Mouse (Mus musculus) cerebellum, adult 18-20 months (tissue): ENCODE measurements around the gene Tmem11.

Source experiments
- DNase-seq, 2 experiments: peaks; one replicate each; pipeline ENCODE4 v3.0.0; 2021

Tmem11 gene

DNA sequence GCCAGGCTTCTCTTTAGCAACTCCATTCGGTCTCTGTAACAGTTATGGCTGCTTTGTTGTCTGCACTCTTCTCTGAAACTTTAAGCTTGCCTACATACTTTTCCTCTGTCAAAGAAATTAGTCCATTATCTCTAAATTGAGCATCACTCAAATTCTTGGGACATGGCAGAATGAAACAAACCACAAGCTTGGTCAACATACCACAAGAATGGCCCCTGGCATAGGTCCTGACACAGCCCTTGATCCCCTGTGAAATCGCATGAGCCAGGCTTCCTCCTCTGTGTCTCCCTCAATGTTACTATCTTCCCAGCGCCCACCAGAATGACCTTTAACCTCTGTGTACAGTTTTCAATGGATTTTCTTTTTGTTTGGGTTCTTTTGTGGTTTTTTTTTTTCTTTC lies 3.3 kb upstream of the Tmem11 start:
- no peak for DNase-seq

DNA sequence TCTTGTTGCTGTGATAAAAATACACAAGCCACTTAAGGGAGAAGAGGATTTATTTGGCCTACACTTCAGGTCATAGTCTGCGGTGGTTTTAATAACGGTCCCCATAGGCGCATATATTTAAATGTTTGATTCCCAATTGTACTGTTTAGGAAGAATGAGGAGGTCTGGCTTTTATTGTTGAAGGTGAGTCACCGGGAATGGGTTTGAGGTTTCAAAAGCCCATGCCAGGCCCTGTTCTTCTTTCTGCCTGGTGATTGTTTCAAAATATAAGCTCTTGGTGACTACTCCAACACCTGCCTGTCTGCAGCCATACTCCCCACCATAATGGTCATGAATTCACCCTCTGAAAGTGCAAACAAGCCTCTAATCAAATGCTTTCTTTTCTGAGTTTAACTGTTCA lies 1.5 kb upstream of the Tmem11 start:
- DNase-seq, result no peak

DNA sequence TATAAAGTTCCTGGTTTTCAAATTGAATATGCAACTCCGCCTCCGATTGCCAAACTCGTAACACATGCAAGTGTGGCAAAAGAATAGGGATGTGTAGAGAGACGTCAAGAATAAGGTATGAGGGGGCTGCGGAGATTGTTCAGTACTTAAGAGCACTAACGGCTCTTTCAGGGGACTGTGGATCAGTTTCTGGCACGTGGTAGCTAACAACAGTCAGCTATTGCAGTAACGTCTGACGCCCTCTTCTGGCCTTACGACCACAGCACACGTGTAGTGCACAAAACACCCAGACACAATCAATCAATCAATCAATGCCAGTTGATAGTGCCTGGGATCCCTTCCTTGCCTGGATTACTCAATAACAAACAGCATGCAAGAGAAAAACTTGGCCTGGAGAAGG lies 351 bp upstream of the Tmem11 start:
- DNase-seq, result peak; percentile 52 to 56

DNA sequence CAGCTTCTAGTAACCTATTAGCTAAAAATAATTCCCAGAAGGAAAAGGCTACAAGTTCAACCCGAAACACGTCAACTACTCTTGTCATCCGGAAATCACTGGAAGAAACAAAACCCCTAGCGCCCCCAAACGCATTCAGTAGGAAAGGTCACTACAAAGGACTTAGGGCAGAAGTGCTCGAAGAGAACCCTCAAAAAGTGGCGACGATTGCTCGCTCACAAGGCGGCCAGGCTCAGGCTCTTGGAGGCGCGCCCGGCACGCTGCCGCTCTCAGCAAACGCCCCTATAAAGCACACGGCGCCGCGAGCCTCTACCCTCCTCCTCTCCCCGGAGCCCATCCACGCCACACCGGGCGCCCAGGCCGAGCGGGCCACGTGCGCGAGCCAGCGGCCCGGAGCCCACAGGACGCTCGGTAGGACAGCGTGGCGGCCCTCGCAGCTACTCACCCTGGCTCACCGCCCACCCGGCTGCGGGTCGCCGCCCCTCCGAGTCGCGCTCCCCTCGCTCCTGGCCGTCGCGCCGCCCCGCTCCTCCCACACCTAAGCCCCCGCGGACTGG lies 938 bp downstream of the Tmem11 start:
- peak in 1 of 2 experiments; percentile 56 for DNase-seq

DNA sequence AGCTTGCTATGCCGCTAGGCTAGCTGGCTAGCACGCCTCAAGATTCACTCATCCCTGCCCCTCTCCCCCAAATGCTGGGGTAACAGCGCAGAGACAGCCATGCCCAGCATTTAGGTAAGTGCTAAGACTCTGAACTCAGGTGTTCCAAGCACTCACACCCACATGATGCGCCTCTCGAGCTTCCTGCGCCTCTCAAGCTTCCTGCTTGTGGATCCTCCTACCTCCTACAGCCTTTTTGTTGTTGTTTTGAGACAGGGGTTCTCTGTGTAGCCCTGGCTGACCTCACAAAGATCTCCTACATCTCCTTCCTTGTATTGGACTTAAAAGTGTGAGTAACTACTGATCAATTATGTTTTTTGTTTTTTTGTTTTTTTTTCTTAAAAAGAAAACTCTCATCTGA lies 6.0 kb downstream of the Tmem11 start:
- no peak for DNase-seq

DNA sequence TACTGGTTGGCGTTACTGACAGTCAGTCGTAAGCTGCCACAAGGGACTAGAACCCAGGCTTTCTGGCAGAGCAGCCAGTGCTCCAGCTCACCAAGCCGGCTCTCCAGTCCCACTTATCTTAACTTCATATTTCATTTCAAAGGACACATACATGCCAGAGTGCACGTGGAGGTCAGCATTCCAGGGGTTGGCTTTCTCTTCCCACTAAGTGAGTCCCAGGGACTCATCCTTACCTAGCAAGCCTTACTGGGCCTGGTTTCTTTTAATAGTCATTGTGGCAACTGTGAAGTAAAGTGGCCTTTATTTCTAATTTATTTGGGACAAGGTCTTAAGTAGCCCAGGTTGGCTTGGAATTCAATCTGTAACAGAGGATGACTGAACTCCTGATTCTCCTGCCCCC lies 7.7 kb downstream of the Tmem11 start:
- DNase-seq, result no peak

DNA sequence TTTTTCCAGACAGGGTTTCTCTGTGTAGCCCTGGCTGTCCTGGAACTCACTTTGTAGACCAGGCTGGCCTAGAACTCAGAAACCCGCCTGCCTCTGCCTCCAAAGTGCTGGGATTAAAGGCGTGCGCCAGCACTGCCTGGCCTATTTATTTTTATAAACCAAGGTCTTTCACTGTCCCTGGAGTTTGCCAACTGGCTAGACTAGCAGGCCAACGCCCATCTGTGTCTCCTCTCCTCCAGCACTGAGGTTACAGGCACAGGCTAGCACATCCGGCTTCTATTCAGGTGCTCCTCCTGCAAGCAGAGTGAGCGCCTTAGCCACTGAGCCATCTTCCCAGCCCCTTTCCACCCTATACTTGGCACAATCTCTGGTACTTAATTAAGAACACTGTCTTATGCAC lies 9.6 kb downstream of the Tmem11 start:
- peak in 1 of 2 experiments; percentile 14 for DNase-seq

DNA sequence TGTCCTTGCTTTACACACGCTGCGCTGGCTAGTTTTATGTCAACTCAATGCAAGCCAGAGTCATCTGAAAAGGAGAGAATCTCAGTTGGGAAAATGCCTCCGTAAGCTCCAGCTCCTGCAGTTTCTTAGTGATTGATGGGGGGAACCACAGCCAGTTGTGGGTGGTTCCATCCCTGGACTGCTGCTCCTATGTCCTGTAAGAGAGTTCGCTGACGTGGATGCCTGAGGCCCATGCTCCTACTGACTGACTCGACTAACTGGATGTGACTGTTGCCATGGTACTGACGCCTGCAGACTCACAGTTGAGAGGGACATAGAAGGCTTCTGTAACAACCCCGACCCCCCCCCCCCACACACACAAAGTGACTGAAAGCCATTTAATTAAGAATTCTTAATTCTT lies 11.2 kb downstream of the Tmem11 start:
- DNase-seq, result no peak

DNA sequence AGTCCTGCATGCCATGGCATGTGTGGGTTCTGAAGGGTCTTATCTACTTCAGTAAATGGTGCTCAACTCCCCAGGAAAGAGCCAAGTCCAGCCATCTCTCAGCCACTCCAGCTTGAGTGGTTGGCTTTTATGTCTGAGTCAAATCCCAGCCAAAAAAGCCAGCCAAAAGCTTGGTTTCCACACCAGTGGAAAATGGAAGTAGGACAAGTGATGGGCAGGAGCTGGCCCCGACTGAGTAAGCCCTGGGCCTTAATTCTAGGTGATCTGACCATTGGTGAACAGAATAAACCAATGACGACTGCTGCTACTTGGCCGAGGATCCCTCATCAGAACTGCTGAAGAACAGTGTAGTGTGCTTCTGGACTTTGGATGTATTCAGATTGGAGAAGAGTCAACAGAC lies 11.6 kb downstream of the Tmem11 start:
- DNase-seq, result peak in 1 of 2 experiments; percentile 30

DNA sequence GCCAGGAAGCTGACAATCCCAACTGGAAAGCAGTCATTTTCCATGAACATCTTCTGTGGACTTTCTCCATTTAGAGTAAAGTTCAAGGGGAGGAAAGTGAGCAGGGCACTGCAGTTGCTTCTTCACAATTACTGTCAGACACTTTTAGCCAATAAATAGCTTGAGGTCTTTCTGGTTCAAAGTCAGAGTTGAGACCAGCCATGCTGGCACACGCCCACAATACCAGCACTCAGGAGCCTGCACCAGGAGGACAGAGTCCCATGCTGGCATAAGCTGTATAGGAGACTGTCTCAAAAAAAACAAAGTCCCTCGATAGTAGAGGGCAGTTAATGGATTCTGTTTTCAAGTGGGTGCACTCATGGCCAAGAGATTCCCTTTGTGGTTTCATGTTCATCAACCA lies 13.1 kb downstream of the Tmem11 start:
- no peak for DNase-seq

DNA sequence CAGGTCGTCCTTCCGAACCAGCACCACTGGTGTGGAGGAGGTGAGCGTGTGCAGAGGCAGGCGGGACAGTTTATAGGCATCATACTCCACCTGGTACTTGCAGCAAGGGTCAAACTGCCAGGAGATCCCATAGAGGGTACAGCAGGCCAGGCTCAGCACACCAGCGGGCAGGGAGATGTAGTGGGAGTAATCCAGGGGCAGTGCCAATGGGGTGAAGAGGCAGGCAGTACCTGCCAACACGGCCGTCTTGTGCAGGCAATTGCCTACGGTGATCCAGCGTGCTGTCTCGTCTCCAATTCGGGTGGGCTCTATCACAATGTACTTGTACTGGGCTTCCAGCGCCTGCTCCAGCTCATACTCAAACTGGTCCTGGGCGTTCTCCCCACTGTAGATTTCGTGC lies 14.2 kb downstream of the Tmem11 start:
- DNase-seq, result no peak

DNA sequence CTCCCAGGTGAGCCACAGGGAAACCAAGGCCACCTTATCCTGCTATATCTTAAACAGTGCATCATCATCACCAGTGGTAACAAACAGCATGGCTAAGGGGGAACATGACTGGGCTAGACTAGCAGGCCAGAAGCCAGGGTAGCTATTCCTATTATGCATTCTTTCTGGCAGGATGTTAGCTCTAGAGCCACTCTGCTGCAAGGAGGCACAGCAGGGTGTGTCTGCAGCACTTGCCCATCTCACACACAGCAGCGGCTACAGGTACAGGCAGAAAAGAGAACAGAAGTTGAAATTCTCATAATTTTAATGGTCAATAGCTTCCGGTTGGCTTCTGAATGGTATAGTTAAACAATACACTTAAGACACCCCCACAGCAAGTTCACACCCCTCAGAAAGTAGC lies 14.9 kb downstream of the Tmem11 start:
- DNase-seq, result peak in 1 of 2 experiments; percentile 32

DNA sequence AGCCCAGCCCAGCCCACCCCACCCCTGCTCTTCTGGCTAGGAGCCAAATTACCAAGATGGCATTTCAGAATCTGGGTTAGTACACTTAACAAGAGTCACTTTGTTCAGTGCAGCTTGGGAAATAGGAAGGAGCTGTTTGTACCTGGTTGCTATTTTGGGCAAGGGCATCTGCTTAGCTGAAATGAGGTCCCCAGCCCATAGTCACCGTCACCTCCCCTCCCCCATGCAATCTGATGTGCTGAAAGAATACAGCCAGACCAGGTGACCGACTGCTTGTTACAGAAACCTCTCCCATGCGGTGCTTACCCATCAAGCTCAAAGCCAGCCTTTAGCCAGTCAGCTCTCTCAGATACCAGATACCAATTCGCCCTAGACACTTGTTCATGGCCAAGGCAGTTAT lies 15.9 kb downstream of the Tmem11 start:
- DNase-seq, result peak; percentile 35 to 46

DNA sequence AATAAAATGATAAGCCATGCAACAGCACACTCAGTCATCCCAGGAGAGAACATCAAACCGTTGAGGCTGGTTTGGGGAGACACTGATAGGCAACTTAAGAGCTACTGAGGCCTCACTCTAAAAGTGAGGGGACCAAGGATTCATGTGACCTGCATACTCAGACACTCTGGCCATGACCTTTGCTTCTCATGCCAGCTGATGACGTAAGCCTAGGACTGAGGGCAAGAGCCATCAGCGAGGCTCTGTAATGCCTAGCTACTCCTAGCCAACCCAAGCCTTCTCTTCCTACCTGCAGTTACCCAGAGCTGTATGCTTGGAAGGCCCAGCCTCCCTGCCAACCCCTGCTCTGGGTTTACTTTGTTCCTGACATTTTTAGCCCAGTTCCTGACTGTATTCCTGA lies 17.1 kb downstream of the Tmem11 start:
- DNase-seq, result no peak

DNA sequence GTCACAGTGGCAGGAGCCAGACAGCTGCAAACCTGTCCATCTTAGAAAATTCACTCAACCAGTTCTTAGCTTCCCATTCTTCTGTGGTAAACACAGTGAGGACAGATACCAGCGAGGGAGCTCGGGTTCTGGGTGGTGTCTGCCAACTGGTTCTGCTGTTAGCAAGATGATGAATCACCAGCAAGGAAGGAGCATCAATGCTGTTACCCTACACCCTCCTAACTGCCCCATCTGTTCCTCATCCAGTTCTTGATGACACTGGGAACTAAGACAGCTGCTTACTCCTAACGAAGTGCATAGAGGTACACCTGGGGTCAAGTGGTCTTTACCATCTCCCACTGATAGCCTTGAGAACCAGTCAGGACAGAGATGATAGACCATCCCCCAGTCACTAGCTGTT lies 22.5 kb downstream of the Tmem11 start:
- no peak for DNase-seq

DNA sequence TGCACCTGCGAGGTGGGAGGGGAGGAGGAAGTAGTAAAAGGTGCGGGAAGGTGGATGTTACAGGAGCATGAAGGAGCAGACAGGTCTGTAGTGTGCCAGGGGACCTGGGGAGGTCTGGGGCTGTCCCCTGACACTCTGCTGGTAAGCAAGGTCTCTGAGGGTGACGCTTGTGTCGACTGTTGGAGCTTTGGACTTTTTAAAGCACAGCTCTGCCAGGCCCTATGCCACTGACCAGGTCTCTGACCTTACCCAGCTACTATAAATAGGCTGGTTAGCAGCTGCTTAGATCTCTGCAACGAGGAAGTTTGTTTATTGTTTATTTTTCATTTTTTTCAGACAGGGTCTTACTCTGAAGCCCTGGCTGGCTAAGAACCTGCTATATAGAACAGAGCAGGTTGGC lies 33.7 kb downstream of the Tmem11 start:
- DNase-seq, result no peak

DNA sequence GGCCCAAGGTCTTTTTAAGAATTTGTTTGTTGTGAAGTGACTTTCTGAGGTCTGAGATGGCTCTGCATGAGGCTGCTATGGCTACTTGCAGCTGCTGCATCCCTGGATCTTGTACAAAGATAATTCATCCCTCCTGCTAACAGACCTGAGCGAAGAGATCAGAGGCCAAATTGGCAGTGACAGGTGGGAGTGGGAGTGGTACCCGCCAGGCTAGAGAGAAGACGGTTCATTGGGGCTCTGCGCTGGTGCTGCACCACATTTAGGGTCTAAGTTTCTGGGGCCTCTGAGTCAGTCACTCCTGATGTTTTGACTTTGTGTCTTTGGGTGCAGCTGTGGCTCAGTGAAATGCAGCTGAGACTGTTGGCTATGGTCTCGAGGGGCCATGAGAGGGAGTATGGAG lies 35.7 kb downstream of the Tmem11 start:
- no peak for DNase-seq

DNA sequence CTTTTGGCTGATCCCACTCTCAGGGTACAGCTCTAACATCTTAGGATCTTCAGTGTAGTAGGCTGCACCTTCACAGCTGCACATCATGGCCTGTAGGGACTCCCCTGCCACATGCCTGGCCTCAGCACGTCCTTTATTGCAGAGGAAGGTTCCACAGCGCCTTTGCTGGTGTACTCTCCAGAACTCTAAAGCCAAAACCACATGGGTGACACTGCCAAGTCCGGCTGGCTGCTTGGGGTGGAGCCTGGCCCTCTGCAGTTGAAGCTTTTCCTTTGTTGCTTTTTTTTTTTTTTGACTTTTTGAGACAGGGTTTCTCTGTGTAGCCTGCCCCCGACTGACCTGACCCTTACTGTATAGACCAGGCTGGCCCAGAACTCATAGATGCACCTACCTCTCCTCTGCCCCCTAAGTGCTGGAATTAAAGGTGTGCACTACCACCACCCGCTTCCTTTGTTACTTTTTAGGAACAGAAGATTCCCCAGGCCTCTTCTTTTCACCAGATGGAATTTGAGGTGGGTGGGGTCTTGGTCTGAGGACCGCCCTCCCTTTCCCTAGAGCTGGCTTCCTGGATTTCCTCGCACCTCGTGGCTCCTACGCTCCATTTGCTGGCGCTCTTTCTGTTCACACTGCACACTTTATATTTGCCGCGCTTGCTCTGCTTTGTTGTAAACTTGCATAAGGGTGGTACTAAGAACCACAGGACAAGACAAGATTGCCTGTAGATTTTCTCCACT lies 37.4 kb downstream of the Tmem11 start:
- DNase-seq, result no peak

DNA sequence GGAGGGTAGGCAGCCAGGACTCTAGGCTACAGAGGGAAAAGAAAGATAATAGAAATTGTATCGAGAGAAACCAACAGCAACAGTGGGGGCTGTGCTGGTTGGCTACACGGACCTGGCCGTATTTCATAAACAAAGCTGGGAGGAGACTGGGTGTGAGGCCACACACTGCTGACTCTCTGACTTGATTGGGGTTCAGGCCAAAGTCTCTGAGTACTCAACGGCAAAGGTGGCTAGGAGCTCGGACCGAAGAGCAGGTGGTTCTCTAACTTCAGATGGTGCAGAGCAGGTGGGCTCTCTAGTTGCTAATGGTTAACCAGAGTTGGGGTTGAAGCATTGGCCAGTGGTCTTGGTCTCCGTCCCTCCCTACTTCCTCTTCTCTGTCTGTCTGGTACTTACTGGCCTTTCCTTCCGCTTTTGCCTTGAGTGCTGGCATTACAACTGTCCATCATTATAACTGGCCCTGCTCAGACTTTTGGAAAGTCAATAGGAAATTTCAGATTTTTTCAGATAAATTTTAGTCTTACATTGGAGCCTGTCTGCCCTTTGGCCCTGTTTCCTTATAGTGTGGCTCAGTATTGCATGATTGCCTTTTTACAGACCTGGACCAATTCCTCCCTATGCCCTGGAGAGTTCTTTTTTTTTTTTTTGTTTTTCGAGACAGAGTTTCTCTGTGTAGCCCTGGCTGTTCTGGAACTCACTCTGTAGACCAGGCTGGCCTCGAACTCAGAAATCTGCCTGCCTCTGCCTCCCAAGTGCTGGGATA lies 41.2 kb downstream of the Tmem11 start:
- no peak for DNase-seq

DNA sequence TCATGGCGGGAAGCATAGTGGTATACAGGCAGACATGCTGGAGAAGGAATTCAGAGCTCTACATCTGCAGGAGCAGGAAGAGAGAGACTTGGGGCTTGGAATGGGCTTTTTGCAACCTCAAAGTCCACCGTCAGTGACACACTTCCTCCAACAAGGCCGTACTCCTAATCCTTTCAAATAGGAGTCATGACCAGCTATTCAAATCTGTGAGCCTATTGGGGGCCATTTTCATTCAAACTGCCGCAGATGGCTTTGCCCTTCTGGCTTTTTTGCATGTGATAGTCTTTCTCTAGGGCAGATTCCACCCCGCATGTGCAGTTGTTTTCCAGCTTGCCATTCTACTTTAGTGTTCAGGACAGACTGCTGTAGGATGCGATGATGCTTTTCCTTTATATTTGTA lies 42.2 kb downstream of the Tmem11 start:
- no peak for DNase-seq

DNA sequence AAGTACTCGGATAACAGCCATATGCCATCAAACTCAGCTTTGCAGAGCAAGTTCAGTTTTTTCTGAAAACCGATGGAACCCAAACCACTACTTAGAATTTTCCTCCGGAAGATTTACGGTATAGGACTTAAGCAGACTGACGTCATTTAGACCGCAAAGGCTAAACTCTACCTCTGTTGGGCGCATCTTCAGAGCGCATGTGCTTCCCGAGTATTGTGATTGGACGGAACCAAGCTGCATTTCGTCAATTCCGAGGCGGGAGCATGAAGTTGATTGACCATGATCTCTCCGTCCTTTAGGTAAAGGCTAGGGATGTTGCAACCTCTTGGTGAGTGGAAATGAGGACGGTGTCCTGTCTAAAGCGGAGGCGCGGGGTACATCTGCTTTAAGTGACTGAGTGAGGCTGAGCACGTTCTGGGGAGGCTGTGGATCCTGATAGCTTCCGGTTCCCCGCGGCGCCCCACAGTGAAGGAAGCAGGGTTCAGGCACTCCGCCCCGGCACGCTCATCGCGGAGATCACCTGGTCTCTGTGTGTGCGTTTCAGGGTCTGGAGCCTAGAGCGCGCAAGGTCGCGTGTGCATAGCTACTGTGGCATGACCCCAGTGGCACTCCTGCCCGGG lies 48.5 kb downstream of the Tmem11 start, which contains the start of gene Dhrs7b:
Gene Dhrs7b, plus strand, starts transcription at position 199 of the 620 bp plus-strand sequence.
- DNase-seq, result peak; percentile 91 to 93

DNA sequence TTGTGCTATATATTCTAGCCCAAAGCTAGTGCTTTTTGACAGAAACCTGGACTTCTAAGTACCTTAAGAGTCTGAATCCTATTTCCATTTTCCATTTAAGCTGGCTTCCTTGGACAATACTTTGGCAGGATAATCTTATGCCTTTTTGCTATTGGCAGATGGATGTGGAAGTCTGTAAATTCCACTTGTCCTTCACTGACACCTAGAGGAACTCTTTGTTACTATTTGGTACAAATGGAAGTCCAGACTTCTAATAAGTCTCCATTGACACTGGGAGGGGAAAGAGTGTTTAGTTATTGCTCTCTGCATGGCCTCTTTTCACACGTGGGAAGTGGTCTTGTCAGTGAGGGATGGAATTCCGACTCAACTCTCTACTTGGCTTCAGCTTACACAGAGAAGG lies 50.2 kb downstream of the Tmem11 start:
- no peak for DNase-seq

DNA sequence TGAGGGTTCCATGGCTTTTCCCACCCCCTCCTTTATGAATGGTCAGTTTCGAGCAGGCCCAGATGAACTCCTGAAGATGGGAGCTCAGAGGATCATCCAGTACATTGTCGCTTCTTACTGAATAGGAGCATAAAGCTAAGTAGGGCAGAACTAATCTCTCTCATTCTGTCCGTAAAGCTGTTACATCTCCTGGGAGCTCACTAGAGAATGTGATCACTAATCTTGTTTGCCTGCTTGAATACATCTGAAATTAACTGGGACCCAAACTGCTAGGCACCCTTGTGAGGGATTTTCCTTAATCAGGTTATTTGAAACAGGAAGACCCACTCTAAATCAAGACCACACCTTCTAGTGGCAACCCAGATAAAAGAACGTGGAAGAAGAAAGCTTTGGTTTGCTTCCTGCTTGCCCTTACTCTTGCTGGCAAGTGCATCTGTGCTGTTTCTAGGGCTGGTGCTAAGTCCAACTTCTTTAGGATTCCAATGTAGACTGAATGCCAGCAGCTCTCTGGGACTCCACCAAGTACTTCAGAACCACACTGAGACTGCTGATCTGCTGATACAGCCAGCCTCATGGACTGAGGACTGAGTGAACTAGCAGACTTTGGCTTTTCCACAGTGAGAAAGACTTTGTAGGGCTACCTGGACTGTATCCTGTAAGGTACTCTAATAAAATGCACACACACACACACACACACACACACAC lies 51.7 kb downstream of the Tmem11 start:
- no peak for DNase-seq
